Mouse (Mus musculus) lung, adult 2 months (tissue): ENCODE measurements at regions not wholly inside any gene's neighbourhood (a gene's known extent, or its start where the extent isn't known, plus 50 kb on each side); places are given as distances from the start of the nearest gene placed in this dataset.

Source experiments
- CTCF ChIP-seq: fragments of 200-500 bp; IDR thresholded peaks from 2 replicates; pipeline ENCODE4 v1.5.1; 2011; ENCODE audit warnings: mild to moderate bottlenecking, low read length, control low read depth; ENCODE audit not compliant: insufficient read depth
- POLR2A ChIP-seq: fragments of 200-500 bp; IDR thresholded peaks from 2 replicates; pipeline ENCODE4 v1.6.1; 2011; ENCODE audit warnings: low read depth, mild to moderate bottlenecking, control low read depth, low read length, borderline replicate concordance; ENCODE audit errors: extremely low read depth

GRCm38 (mm10) chr11:89247991-89248390 lies 54.1 kb downstream of the Nog start:
- TF ChIP-seq CTCF (no peak), POLR2A (no peak)
